Mouse (Mus musculus) brain, embryonic 18.5 days (tissue): ENCODE results near the gene Fam151a.
"Not testable (repeated sequence)": the region's sequence is repeated elsewhere in the genome, so short reads cannot be mapped to it uniquely, and the experiment has no call there.

Source experiments
- DNase-seq: peaks from one replicate; pipeline ENCODE4 v3.0.0-alpha.2; 2012; ENCODE audit warnings: low read depth, low spot score

The Fam151a gene

DNA sequence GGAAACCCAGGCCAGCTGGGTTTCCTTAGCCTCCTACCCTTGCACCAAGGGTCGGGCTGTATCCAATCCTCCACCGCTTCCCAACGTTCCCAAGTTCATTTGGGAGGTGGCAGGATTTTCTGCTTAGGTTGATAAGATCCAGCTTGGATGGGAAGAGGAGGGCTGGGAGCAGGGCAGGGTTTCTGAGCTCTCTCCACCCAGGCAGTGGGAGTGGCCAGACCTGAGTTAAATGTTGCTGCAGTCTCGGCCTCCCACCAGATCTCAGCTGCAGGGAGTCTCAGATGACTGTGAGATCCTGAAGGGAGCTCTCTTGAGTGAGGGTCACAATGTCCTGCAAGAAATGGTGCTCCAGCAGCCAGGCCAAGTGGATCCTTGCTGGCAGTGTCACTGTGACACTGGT is at the start of gene Fam151a:
Fam151a (plus strand) TSS at position 254 of the 400 bp plus-strand sequence.
- no peak for DNase-seq

DNA sequence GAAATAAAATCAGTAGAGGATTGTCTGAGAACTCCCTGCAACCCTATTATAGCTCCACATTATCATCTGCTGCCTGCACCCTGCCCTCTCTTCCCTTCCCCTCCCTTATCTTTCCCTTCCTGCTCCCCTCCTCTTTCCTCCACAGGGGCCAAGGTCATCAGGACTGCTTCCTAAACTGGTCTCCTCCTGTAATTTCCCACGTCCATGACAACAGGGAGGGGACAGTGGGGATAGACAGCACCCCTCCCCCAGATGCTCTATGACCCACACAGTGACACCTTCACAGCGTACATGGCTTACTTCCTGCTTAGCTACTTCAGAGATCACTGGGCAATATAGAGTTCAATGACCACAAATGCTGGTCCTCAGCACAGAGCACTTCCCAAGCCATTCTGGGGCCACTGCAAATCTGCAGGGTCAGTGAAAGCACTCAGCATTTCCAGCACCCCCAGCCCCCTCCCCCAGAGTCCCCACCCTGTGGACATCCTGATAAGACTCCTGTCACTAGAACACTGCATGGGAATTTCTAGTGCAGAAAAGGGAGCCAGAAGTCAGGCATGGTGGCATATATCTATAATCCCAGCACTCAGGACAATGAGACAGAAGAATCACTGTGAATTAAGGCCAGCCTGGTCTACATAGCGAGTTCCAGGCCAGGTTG is 44.9 kb upstream of the Fam151a start:
- DNase-seq, result no peak

DNA sequence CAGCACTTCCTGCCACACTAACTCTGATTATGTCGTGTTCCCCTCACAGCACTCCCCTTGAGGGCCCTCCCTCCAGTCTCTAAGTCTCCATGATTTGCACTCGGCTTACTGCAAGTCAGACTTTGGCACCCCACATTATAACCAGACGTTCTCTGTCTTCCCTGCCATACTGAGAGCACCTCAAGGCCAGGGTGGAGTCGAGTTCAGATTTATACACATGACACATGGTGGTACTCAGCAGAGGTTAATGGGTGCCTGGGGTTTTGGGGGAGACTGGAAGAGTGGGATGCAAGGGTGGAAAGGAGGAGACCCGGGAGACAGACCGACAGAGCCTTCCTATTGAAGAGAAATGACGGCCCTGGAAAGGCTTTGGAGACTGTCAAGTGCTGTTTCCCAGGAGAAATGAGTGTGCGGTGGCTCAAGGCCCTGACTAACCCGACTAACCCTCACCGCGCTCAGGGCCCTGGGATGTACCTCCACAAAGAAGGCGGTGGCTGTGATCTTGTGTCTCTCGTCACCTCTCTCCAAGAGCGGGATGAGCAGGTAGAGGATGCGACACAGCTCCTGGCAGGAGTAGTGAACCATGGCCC is 39.8 kb upstream of the Fam151a start:
- DNase-seq, result no peak

DNA sequence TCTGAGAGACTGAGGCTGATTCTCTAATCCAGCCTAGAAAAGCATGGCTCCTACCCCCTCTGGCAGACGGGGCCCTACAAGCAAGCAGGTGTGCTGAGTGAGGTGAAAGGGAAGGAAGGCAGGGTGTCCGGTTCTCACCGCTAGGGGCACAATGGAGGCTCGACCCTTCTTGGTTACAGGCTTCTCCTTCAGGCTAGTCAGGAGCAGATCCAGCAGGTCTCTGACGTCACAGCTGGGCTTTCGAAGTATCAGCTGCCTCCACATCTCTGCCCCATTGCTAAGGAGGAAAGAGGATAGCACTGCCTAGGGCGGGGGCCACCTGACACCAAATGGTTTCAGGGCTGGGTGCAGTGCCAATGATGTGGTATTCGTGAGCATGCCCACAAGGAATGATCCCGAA is 33.7 kb upstream of the Fam151a start:
- no peak for DNase-seq

DNA sequence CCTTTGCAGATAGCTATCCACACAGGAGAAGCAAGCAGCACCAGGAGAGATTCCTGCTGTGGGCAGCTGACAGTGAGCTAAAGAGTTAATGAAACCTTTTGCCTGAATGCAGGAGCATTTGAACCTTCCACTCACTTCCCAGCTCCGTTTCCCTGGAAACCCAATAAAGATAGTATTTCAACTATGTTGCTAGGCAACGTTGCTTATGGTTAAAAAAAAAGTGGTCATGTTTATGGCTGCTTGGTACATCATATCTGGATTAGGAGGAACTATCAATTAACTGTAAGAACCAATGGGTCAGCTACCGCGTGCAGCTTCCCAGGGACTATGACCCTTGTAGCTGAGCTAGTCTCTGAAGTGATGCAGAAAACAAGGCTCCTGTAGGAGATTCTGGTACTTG is 32.9 kb upstream of the Fam151a start:
- DNase-seq, result peak; percentile 45

DNA sequence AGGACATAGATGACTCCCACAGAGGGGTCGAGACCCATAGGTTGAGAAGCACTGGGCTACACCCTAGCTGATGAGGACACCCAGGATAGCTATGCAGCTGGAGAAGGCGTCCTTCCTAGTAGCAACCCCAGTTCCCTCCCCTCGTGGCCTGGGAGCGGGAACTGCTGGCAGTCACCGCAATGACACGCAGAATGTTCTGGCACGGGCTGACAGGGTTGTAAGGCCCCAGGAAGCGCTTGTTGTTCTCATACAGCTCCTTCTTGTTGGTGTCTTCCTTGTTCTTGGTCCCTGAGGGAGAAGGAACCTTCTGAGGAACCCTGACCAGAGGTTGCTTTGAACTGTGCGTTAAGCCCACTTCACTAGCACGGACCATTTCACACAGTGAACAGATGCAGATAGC is 29.7 kb upstream of the Fam151a start:
- DNase-seq, result no peak

DNA sequence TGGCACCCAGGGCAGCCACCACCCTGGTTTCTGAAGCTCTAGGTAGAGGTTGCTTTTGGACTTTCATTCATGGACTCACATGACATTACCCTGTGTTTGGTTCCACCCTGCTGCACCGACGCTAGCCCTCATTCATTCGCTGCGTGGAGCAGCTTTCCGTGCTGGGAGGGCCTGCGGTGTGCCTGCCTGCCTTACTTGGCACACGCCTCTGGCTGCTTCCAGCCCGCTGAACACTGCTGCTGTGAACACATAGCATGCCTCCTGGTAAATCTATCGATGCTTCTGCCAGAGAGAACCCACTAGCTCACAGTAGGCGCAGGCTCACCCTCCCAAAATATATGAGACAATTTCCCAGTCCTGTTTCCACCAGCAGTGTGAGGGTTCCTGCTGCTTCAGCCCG is 29.3 kb upstream of the Fam151a start:
- DNase-seq, result no peak

DNA sequence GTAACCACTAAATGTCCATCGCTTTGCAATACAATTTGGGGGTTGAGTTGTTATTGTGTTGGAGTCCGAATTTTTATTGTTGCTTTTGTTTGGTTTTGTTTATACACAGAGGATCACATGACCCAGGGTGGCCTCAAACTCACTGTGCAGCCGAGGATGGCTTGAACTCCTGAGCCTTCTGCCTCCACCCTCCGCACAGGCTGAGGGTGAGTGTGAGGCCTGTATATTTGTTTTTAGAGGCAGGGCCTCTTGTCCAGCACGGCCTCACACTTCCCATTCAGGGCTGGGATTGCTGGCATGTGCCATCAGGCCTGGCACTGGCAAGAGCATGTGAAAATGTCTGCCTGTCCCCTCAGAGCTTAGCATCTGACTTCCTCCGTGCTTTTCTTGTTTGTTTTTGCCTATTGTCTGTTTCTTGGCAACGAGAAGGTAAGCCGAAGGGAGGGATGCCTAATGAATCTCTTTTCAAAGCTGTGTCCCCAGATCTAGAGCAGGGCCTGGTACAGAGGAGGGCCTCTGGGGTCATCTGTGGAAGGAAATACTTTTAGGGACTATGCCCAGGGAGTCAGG is 28.5 kb upstream of the Fam151a start:
- DNase-seq, result no peak

DNA sequence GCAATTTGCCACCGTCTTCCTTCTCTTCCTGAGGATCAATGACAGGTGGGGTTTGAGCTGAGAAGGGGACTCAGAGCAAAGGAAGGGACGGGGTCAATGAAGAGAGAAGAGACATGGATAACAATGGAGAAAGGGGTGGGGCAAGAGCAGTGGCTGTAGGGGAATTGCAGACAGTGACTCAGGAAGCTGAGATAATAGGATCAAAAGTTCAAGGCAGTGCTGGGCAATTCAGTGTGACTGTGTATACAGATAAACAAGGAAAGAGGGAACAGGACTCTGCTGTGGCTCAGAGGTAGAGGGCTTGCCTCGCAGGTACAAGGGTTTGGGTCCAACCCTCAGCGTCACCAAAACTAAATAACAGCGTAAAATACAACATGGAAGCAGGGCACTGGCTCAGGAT is 25.7 kb upstream of the Fam151a start:
- no peak for DNase-seq

DNA sequence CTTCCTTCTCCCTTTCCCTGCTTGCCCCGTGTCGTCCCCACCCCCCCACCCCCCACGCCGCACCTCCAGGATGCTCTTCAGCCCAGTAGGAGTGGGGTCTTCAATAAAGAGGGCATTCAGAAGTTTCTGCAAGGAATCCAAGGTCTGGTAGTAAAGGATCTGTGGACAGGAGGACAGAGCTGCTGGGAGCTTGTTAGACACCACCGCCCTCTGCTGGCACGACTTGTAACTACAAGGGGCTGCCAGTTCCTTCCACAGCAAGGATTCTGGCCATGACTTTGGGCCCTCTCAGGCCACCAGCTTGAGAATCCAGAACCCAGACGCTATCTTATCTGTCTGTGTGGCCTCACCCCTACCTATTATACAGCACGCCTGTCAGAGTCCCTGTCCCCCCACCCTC is 25.3 kb upstream of the Fam151a start:
- no peak for DNase-seq

DNA sequence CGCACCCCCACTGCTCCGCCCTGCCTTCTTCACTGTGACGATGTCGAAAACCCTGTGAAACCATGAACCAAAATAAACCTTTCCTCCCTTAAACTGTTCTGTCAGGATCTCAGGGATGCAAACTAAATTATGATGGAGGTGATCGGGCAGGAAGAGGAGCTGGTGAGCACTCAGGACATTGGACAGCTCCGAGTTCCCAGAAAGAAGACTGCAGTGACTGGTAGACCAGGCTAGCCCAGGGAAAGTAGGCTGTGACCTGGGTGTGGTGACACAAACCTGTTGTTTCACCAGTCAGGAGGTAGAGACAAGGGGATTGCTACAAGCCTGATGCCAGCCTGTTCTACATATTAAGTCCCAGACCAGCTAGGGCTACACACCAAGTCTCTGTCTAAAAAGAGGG is 20.1 kb upstream of the Fam151a start:
- no peak for DNase-seq

DNA sequence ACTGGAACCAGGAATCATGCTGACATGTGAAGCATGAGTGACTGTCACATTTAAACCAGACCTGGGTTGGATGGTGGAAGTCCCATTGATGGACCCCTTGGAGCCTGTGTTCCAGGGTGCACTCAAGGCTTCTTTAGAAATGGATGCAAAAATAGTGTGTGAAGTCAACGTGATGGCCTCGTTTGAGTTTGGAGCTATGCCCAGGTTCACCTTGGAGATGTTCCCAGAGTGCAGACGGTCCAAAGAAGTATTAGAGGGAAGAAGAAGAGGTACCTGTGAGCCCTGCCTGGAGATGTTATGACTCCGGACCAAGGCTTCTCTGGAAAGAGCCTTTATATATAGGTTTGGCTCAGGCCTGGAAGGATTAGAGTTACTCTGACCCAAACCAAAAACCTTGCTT is 13.1 kb upstream of the Fam151a start:
- DNase-seq, result no peak

DNA sequence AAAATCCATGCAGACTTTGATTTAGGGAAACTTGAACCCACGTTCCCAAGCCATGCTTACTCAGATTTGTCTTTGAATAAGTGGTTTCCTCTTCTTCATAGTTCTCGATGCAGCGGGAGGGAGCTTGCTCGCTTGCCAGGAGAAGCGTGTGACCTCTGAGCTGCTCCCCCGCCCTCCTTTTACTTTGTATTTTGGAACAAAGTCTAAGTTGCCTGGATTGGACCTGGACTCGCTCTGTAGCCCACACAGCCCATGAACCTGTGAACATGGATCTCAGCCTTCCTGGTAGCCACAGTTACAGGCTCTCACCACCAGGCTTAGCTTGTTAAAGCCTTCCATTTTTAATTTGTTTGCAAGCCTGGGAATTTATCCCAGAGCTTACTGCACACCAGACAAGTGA is 2.9 kb upstream of the Fam151a start, which contains the start of gene Mroh7:
Mroh7 (minus strand) TSS at position 112 of the 400 bp plus-strand sequence.
- no peak for DNase-seq

DNA sequence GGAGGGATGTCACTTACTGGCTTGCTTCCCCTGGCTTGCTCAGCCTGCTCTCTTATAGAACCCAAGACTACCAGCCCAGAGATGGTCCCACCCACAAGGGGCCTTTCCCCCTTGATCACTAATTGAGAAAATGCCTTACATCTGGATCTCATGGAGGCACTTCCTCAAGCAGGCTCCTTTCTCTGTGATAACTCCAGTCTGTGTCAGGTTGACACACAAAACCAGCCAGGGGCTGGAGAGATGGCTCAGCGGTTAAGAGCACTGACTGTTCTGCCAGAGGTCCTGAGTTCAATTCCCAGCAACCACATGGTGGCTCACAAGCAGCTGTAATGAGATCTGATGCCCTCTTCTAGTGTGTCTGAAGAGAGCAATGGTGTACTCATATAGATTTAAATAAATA is 3.2 kb downstream of the Fam151a start:
- DNase-seq, result not testable (repeated sequence)

DNA sequence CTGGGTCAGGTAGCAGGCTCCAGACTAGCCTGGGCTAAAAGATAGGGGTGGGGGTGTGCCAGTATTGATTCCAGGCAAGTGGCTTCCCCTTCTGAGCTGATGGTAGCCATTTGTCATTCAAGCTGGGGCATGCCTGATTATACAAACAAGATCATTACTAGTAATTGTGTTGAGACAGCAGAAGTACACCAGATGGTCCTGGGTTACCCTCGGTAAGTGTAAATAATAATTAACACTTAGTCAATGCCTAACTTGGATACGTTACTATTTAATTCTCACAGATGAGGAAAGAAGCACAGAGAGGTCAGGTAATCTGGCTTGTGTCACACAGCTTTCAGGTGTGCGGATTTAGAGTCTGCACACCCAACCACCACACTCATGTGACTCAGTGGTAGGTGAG is 4.2 kb downstream of the Fam151a start:
- DNase-seq, result no peak

DNA sequence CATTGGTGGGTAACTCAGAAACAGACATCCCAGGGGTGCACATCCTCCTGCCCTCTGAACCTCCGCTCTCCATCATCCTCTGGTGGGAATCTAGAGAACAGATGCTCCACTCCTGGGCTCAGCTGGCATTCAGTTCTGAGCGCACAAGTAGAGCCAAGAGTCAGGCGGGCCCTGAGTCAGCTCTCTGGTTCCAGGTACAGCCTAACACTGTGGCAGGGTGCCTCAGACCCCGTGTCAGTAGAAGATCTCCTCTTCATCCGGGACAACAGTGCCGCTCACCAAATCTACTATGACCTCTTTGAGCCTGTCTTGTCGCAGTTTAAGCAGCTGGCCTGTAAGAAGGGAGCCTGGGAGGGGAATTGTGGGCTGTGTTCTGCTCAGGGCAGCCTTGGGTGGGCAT is 12.2 kb downstream of the Fam151a start:
- DNase-seq, result no peak

DNA sequence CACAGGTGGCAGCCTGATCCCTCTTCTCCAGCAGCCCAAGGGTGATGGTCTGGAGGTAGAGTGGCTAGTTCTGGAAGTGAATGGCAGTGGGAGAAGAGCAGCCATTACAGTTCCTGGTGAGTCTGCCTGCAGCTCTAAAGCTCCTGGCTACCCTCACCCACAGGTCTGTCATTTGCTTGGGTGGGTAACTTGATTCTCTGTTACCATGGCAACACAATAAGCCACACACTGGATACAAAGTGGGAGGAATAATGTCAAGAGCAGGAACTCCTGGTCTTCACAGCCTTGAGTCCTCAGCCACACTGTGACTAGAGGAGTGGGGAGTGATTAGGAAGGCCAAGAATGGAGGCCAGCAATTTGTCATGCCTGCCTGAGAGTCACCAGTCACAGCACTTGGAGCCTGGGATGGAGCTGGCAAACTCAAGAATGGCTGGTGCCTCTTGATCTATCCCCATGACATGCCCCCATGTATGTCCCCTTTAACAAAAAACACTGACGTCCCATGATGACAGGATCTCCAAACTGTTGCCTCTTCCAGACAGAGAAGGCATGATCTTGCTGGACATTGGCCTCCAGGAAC is 13.4 kb downstream of the Fam151a start:
- no peak for DNase-seq

DNA sequence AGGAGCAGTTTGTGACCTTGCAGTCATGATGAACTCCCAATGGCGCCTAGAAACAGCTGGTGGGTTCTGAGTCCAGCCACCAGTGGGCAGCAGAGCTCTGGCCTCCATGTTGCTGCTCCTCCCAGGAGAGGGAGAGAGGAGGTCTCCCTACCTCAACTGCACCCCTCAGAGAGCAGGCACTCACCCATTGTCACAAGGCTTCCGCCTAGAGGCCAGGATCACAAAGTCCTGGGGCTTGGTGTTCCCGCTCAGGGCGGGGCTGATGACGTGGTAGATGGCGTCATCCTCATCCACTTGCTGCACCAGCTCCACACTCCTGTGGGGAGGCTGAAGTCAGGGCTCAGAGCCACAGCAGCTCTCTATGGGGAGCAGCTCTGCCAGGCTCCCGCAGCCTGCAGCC is 16.0 kb downstream of the Fam151a start:
- DNase-seq, result peak; percentile 45

DNA sequence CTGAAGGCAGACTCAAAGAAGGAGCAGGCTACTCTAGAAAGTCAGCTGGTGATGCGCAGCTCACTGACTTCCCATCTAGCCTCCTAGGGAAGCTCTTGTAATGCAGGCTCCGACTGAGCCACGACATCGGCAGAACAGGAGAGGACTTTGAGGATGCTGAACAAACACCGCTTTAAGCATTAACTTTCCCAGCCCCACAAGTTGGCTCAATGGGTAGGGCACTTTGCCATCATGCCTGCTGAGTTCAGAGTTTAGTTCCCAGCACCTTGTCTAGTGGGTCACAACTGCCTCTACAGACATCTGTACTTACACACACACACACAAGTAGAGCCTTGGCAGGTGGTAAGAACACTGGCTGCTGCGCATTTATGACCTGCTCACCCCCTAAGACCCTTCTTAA is 18.0 kb downstream of the Fam151a start:
- DNase-seq, result no peak

DNA sequence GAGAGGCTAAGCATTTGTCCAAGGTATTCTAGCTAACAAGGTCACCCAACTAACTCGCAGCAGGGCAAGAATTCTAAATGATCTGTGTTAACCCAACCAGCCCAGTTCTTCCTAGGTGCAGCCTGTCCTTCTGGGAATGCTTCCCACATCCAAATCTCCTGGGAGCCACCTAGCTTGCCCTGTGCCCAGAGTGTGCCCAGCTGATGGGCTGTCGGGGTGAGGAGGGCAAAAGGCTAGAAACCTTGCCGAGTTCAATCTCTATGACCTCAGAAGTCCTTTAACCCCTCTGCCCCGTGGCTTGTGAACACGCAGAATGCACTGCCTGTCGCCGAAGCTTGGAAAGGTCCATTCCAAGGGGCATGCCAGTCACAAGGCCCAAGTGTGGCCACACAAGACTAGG is 30.5 kb downstream of the Fam151a start:
- no peak for DNase-seq

DNA sequence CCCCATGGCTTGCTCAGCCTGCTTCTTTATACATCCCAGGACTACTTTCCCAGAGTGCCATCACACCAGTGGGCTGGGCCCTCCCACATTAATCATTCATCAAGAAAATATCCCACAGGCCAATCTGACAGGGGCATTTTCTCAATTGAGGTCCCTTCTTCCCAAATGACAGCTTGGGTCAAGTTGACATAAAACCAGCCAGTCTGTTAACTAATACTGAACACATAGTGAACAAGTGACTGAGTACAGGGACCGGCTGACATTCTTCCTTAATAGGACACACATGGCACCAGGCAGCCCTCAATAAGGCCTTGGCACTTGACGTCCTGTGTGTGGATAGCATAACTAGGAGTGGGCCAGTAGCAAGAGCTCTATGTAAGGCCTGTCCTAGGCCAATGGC is 35.6 kb downstream of the Fam151a start:
- DNase-seq, result no peak

DNA sequence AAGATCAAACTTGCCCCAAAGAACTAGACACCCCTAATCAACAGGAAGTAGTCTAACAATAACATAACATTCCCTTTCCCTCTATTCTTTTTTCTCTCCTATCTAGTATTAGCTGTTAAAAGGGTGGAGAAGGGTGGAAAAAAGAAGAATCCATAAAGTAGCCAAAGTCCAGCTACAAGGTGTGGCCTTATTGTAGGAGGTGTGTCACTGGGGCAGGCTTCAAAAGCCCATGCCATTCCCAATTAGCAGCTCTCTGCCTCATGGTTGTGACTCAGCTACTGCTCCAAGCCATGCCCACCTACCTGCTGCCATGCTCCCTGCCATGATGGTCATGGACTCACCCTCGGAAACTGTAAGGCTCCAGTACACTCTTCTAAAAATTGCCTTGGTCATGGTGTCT is 38.9 kb downstream of the Fam151a start:
- DNase-seq, result no peak

DNA sequence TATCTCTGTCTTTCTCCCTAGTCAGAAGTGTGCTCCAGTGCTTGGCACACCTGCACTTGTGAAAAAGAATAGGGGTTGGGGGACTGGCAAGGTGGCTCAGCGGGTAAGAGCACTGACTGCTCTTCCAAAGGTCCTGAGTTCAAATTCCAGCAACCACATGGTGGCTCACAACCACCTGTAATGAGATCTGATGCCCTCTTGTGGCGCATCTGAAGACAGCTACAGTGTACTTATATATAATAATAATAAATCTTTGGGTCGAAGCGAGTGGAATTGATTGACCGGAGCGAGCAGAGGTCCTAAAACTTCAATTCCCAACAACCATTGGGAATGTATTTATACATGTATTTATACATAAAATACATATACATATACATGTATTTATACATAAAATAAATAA is 42.1 kb downstream of the Fam151a start:
- DNase-seq, result not testable (repeated sequence)
